Comparison of ENCODE assay signal across 8 mouse cellular contexts in genomic region chr11:78832816-78833314, GRCm38 (mm10). TPM values are rescaled to one million over a fixed set of nuclear protein-coding genes. Genes with fewer than 3 reads are reported as not detected.
DNase-seq lines count a peak whose midpoint lies in the region; ATAC-seq and TF ChIP-seq lines count a peak whose summit lies in the region.

No protein-coding gene starts in this region.

- peak; percentile 31 for DNase-seq in right cerebral cortex, postnatal 25 days
- no peak for DNase-seq in right cerebral cortex, postnatal 4 days
- peak; percentile 90 for DNase-seq in c-Kit-positive CD71-positive TER-119-positive erythroid progenitor cells, embryonic 14.5 days (ENCODE audit: low spot score)
- DNase-seq in heart, postnatal 14 days, result peak; percentile 60 to 73
- peak; percentile 85 to 90 (median 88) for DNase-seq in liver, embryonic 14.5 days (ENCODE audit: low read depth in 3 of 3, low spot score in 3 of 3)
- DNase-seq in frontal cortex, postnatal 25 days (ENCODE audit: low spot score in 2 of 2), result no peak

- TF ChIP-seq EP300 in liver, embryonic 14.5 days (IDR thresholded peaks at IDR 0.05; ENCODE audit: low read depth), result peak; percentile 87

- peak overlapping the region; percentile 94 for H3K27ac ChIP-seq in liver, embryonic 14.5 days
- H3K27ac ChIP-seq in stomach, embryonic 15.5 days, result no peak overlapping the region

- intact Hi-C loops in heart, postnatal 14 days (cut with DNase I), result no loop called here

- no peaks in the 10 kb centered on the region for H3K9me3 ChIP-seq in liver, embryonic 14.5 days (ENCODE audit: control insufficient read depth, low read length)
- no peaks in the 10 kb centered on the region for H3K9me3 ChIP-seq in stomach, embryonic 15.5 days

- H3K27me3 ChIP-seq in liver, embryonic 14.5 days (ENCODE audit: control insufficient read depth, insufficient read depth, low read length), result no peaks in the 10 kb centered on the region
- no peaks in the 10 kb centered on the region for H3K27me3 ChIP-seq in stomach, embryonic 15.5 days (replicated peaks)

- no peaks in the 10 kb centered on the region for H3K36me3 ChIP-seq in liver, embryonic 14.5 days (replicated peaks; ENCODE audit: control insufficient read depth, insufficient read depth, low read depth)
- H3K36me3 ChIP-seq in stomach, embryonic 15.5 days, result no peaks in the 10 kb centered on the region

- peak overlapping the region; percentile 51 for H3K9ac ChIP-seq in liver, embryonic 14.5 days (replicated peaks)
- H3K9ac ChIP-seq in stomach, embryonic 15.5 days, result no peak overlapping the region

- peak; percentile 94 for ATAC-seq in liver, embryonic 14.5 days (ENCODE audit: insufficient read depth)
- peak; percentile 77 for ATAC-seq in stomach, embryonic 15.5 days (ENCODE audit: insufficient read depth, low FRiP score, low read depth)
- no peak for ATAC-seq in CD4-positive, CD25-positive, alpha-beta regulatory T cell, adult 4 months

- peak overlapping the region; percentile 29 to 35; a peak in 3 of 4 replicates for H3K4me3 ChIP-seq in liver, embryonic 14.5 days (ENCODE audit: insufficient read depth in 1 of 2, low read depth in 2 of 2, low read length in 2 of 2)
- H3K4me3 ChIP-seq in stomach, embryonic 15.5 days (replicated peaks), result no peak overlapping the region

- H3K4me2 ChIP-seq in liver, embryonic 14.5 days (ENCODE audit: low read depth), result peak overlapping the region; percentile 71
- no peak overlapping the region for H3K4me2 ChIP-seq in stomach, embryonic 15.5 days

- peaks cover 40 to 53% of the 10 kb centered on the region in 2 experiments for H3K4me1 ChIP-seq in liver, embryonic 14.5 days (replicated peaks; ENCODE audit: control insufficient read depth in 2 of 2, insufficient read depth in 2 of 2, low read length in 1 of 2)
- H3K4me1 ChIP-seq in stomach, embryonic 15.5 days, result peaks cover 8% of the 10 kb centered on the region; the same call in 1 of the 2 replicates

- peak; percentile 25; the same call in 1 of the 2 replicates for TF ChIP-seq CTCF in liver, embryonic 14.5 days (IDR thresholded peaks at IDR 0.05; ENCODE audit: low read depth)

- WGBS in liver, embryonic 14.5 days (ENCODE audit: insufficient replicate concordance), result 6% methylated on average over 13 of the region's 13 CpGs
- WGBS in stomach, embryonic 15.5 days, result 47% methylated on average over 13 of the region's 13 CpGs

RNA-seq across cellular contexts. Expression of gene Lyrm9, which starts 6.5 kb away (rescaled TPM):
- 10 to 100 TPM; 31.1 to 36.3 TPM for total RNA-seq in heart, postnatal 14 days (2021)
- polyA plus RNA-seq in liver, embryonic 14.5 days (2012; rRNA removed), result 3.8 and 12.4 TPM in 2 replicates
- 18.1 and 20.4 TPM in 2 replicates for polyA plus RNA-seq in liver, embryonic 14.5 days (2014; fragmentation: Nextera tagmentation; extraction: Ambion mirVana)
- polyA plus RNA-seq in stomach, embryonic 15.5 days (2015; fragmentation: Nextera tagmentation; extraction: Ambion mirVana), result 17.9 and 18.3 TPM in 2 replicates
- polyA plus RNA-seq in CD4-positive, CD25-positive, alpha-beta regulatory T cell, adult 4 months (2017; shearing (Covaris generic)), result 10 to 100 TPM; 29.9 to 31.4 TPM

Comparison
In these comparisons a context has a peak if more than half of its experiments do, and no peak if none do; other contexts are left out.
1. DNase-seq: peak in right cerebral cortex, postnatal 25 days (single experiment), c-Kit-positive CD71-positive TER-119-positive erythroid progenitor cells, embryonic 14.5 days (single experiment), heart, postnatal 14 days (2 of 2) and liver, embryonic 14.5 days (3 of 3); none in right cerebral cortex, postnatal 4 days (single experiment) and frontal cortex, postnatal 25 days (0 of 2).